Mouse (Mus musculus) G1E (cell line): Measurements from ENCODE around the gene Rras2. TPM values are rescaled to one million over a fixed set of nuclear protein-coding genes. Genes with fewer than 3 reads are reported as not detected.

Experiments
- ATAC-seq: 2 replicates; pipeline ENCODE4 v1.8.0; 2016; ENCODE audit warnings: mild to moderate bottlenecking; ENCODE audit not compliant: insufficient number of reproducible peaks, poor library complexity, low FRiP score, severe bottlenecking; ENCODE audit errors: extremely low read depth
- DNase-seq: peaks from one replicate; pipeline ENCODE4 v3.0.0; 2012; ENCODE audit warnings: low spot score
- H3K27me3 ChIP-seq: 2 replicates; pipeline ENCODE4 v1.6.1; 2012; ENCODE audit warnings: mild to moderate bottlenecking, low read length, inconsistent platforms; ENCODE audit not compliant: insufficient read depth
- H3K36me3 ChIP-seq: replicated peaks from 2 replicates; pipeline ENCODE3; 2012; ENCODE audit warnings: mild to moderate bottlenecking, inconsistent platforms
- H3K4me1 ChIP-seq: 2 replicates; pipeline ENCODE4 v1.6.1; 2012; ENCODE audit warnings: low read depth, low read length, inconsistent platforms, mixed read lengths; ENCODE audit not compliant: insufficient read depth
- H3K4me3 ChIP-seq: 2 replicates; pipeline ENCODE4 v1.5.1; 2012; ENCODE audit warnings: low read depth, mild to moderate bottlenecking, inconsistent platforms, low read length, moderate library complexity, mixed read lengths
- H3K9me3 ChIP-seq: replicated peaks from 2 replicates; pipeline ENCODE4 v1.6.1; 2012; ENCODE audit warnings: inconsistent platforms
- CTCF ChIP-seq: IDR thresholded peaks from 2 replicates; pipeline ENCODE4 v1.5.1; 2012; ENCODE audit warnings: low read depth, low read length, inconsistent platforms, mixed read lengths
- GATA1 ChIP-seq: IDR thresholded peaks from 2 replicates; pipeline ENCODE4 v1.6.1; 2012; ENCODE audit warnings: borderline replicate concordance, low read length, inconsistent platforms, mixed read lengths
- GATA2 ChIP-seq: IDR thresholded peaks from 2 replicates; pipeline ENCODE4 v1.6.1; 2012; ENCODE audit warnings: low read depth, low read length, inconsistent platforms, borderline replicate concordance
- POLR2AphosphoS5 ChIP-seq: IDR thresholded peaks from 2 replicates; pipeline ENCODE4 v1.6.1; 2012; ENCODE audit warnings: low read depth, low read length, inconsistent platforms; ENCODE audit not compliant: insufficient replicate concordance
- TAL1 ChIP-seq: conservative IDR thresholded peaks from 2 replicates; pipeline ENCODE4 v1.6.1; 2012; ENCODE audit warnings: low read depth, low read length, inconsistent platforms, mixed read lengths
- polyA plus RNA-seq: library from polyadenylated mRNA; stranded (reverse); fragments of >175 nt; gene quantifications from 2 replicates; pipeline ENCODE4 v1.2.3, GENCODE M21; 2012
- total RNA-seq, 2 experiments: library from RNA; stranded (forward) in 1 of 2; stranded (reverse) in 1 of 2; fragments of 200-1000 nt in 1 of 2; fragments of >200 nt in 1 of 2; fragmentation: Nextera tagmentation in 1 of 2; gene quantifications; 2 replicates each; pipeline ENCODE4 v1.2.3; 2014 to 2017

The Rras2 gene
- total RNA-seq (2014; fragmentation: Nextera tagmentation): not detected in 2 replicates
- 0.05 and 0.06 TPM in 2 replicates for total RNA-seq (2017)
- polyA plus RNA-seq: not detected in 2 replicates

GRCm38 (mm10) chr7:114117444-114117905 lies at the start of gene Rras2:
Gene Rras2 (minus strand): TSS chr7:114117781.
- no peak within 1 kb of the TSS; the same call in 1 of the 2 replicates for H3K4me3 ChIP-seq

GRCm38 (mm10) chr7:114162975-114163374 lies 45.4 kb upstream of the Rras2 start:
- no peak for TF ChIP-seq POLR2AphosphoS5
- TF ChIP-seq CTCF: no peak
- no peak for TF ChIP-seq TAL1
- no peak for TF ChIP-seq GATA1
- no peak for TF ChIP-seq GATA2
- ATAC-seq: no peak
- no peaks in the 10 kb centered on the region for H3K9me3 ChIP-seq
- no peaks in the 10 kb centered on the region for H3K36me3 ChIP-seq
- peaks cover 7% of the 10 kb centered on the region for H3K27me3 ChIP-seq
- H3K4me3 ChIP-seq: no peak overlapping the region
- H3K4me1 ChIP-seq: no peaks in the 10 kb centered on the region
- DNase-seq: no peak

More at GRCm38 (mm10) chr7:114117444-114117905, at the start of gene Rras2:
- DNase-seq (no peak), ATAC-seq (no peak)
- H3K4me1 ChIP-seq: no peaks in the 10 kb centered on the region
- TF ChIP-seq POLR2AphosphoS5 (no peak), GATA1 (no peak), GATA2 (no peak), CTCF (no peak), TAL1 (no peak)
- no peaks in the 10 kb centered on the region for H3K36me3 ChIP-seq
- H3K9me3 ChIP-seq: peaks cover 10% of the 10 kb centered on the region
- H3K27me3 ChIP-seq: no peaks in the 10 kb centered on the region

- no peaks in the 10 kb centered on the region for H3K9me3 ChIP-seq
- DNase-seq (no peak), ATAC-seq (no peak)
- H3K36me3 ChIP-seq: no peaks in the 10 kb centered on the region
- no peaks in the 10 kb centered on the region for H3K4me1 ChIP-seq
- H3K27me3 ChIP-seq: peaks cover 5% of the 10 kb centered on the region; the same call in 1 of the 2 replicates
- H3K4me3 ChIP-seq: no peak overlapping the region
- no peak for TF ChIP-seq TAL1
- TF ChIP-seq POLR2AphosphoS5: no peak
- TF ChIP-seq GATA1: no peak
- TF ChIP-seq CTCF: no peak
- no peak for TF ChIP-seq GATA2
These were observed 43.5 kb upstream of the Rras2 start for GRCm38 (mm10) chr7:114161101-114161500.

GRCm38 (mm10) chr7:114157716-114158278 lies 40.2 kb upstream of the Rras2 start:
- TF ChIP-seq CTCF (no peak), POLR2AphosphoS5 (no peak), TAL1 (no peak), GATA2 (no peak), GATA1 (no peak)
- H3K36me3 ChIP-seq: no peaks in the 10 kb centered on the region
- no peak overlapping the region for H3K4me3 ChIP-seq
- DNase-seq (no peak), ATAC-seq (no peak)
- peaks cover 3% of the 10 kb centered on the region; the same call in 1 of the 2 replicates for H3K27me3 ChIP-seq
- no peaks in the 10 kb centered on the region for H3K9me3 ChIP-seq
- H3K4me1 ChIP-seq: no peaks in the 10 kb centered on the region

GRCm38 (mm10) chr7:114156364-114156763 lies 38.8 kb upstream of the Rras2 start:
- TF ChIP-seq GATA2 (no peak), POLR2AphosphoS5 (no peak), GATA1 (no peak), TAL1 (no peak), CTCF (no peak)
- ATAC-seq (no peak), DNase-seq (no peak)
- no peaks in the 10 kb centered on the region for H3K9me3 ChIP-seq
- H3K4me3 ChIP-seq: no peak overlapping the region
- no peaks in the 10 kb centered on the region for H3K4me1 ChIP-seq
- peaks cover 3% of the 10 kb centered on the region; the same call in 1 of the 2 replicates for H3K27me3 ChIP-seq
- no peaks in the 10 kb centered on the region for H3K36me3 ChIP-seq

- no peak for ATAC-seq
- Histone ChIP-seq H3K9me3 (no peaks in the 10 kb centered on the region), H3K27me3 (peaks cover 3% of the 10 kb centered on the region; the same call in 1 of the 2 replicates), H3K36me3 (no peaks in the 10 kb centered on the region), H3K4me3 (no peak overlapping the region), H3K4me1 (no peaks in the 10 kb centered on the region)
- DNase-seq: no peak
- TF ChIP-seq TAL1 (no peak), CTCF (no peak), POLR2AphosphoS5 (no peak), GATA2 (no peak), GATA1 (no peak)
These were observed 37.7 kb upstream of the Rras2 start for GRCm38 (mm10) chr7:114155053-114155865.
